Mouse (Mus musculus) olfactory bulb, adult 2 months (tissue): Measurements from ENCODE around the gene Tomm34.

ENCODE experiments used
- CTCF ChIP-seq: fragments of 200-500 bp; IDR thresholded peaks from 2 replicates; pipeline ENCODE4 v1.5.1; 2012; ENCODE audit warnings: low read depth, mild to moderate bottlenecking, low read length, moderate library complexity; ENCODE audit not compliant: insufficient read depth
- POLR2A ChIP-seq: fragments of 200-500 bp; IDR thresholded peaks from 2 replicates; pipeline ENCODE4 v1.6.1; 2012; ENCODE audit warnings: mild to moderate bottlenecking, low read depth, low read length, moderate library complexity; ENCODE audit not compliant: insufficient read depth

DNA sequence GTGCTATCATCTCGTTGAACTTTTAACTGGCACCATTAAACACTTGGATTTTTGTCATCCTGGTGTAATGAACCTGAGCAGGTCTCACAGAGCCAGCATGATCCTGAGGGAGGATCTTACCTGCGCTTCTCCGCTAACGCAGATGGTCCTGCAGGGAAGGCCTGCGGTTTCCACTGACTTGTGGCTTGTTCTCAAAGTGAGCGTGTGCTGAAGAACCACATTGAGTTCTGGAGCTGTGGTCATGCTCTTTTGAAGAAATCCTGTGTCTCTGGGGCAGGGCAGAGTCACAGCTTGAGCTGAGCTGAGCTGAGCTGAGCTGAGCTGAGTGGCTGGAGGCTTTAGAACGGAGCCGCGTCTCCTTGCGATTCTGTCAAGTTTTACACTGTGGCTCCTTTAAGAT, 10.6 kb upstream of the Tomm34 start:
- TF ChIP-seq CTCF (no peak), POLR2A (no peak)
